Comparison of ENCODE assay signal across 20 mouse cellular contexts in genomic region chr4:63466192-63466591, GRCm38 (mm10).
"Had no signal": no experiment of that assay in that cellular context is flagged by ENCODE, and none has a peak within 500 bp of the region (broad histone marks: within the 10 kb centered on the region; RNA-seq: fewer than 3 reads in every experiment).

No protein-coding gene starts in this region.

- DNase-seq: kidney, adult 18-20 months; kidney, postnatal 10 days; kidney, postnatal 4 days; liver; lung, adult 18-20 months; lung, postnatal 10 days; lung, postnatal 36 days; right cerebral cortex, postnatal 25 days; spleen, adult 18-20 months; thymus, postnatal 25 days had no signal

- H3K9ac ChIP-seq: limb, embryonic 13.5 days; liver, embryonic 12.5 days; liver, embryonic 15.5 days; lung, embryonic 15.5 days; midbrain, embryonic 12.5 days; stomach, embryonic 15.5 days had no signal

- H3K4me1 ChIP-seq: liver, embryonic 12.5 days; liver, embryonic 15.5 days; lung, embryonic 15.5 days; megakaryocyte, embryonic 14.5 days had no signal

- ATAC-seq: intestine, embryonic 16.5 days; liver, embryonic 12.5 days; midbrain, embryonic 16.5 days had no signal

- H3K27ac ChIP-seq: limb, embryonic 13.5 days; liver, embryonic 12.5 days; liver, embryonic 15.5 days; lung, embryonic 15.5 days; midbrain, embryonic 12.5 days; stomach, embryonic 15.5 days had no signal

- H3K27me3 ChIP-seq: limb, embryonic 13.5 days; liver, embryonic 12.5 days; liver, embryonic 15.5 days; lung, embryonic 15.5 days; stomach, embryonic 15.5 days had no signal

- H3K4me3 ChIP-seq: limb, embryonic 10.5 days; limb, embryonic 13.5 days; liver, embryonic 12.5 days; liver, embryonic 15.5 days; lung, embryonic 15.5 days; megakaryocyte, embryonic 14.5 days; midbrain, embryonic 12.5 days; stomach, embryonic 15.5 days had no signal

- H3K9me3 ChIP-seq: limb, embryonic 10.5 days; limb, embryonic 13.5 days; liver, embryonic 12.5 days; liver, embryonic 15.5 days; lung, embryonic 15.5 days; midbrain, embryonic 12.5 days; stomach, embryonic 15.5 days had no signal

- H3K4me2 ChIP-seq: limb, embryonic 13.5 days; liver, embryonic 12.5 days; liver, embryonic 15.5 days; lung, embryonic 15.5 days; midbrain, embryonic 12.5 days; stomach, embryonic 15.5 days had no signal

- H3K36me3 ChIP-seq: liver, embryonic 12.5 days; liver, embryonic 15.5 days; lung, embryonic 15.5 days; stomach, embryonic 15.5 days had no signal
